In genomic region chr12:86983470-86984193, GRCm38 (mm10) we compare ENCODE assay signal across 8 mouse cellular contexts. TPM values are rescaled to one million over a fixed set of nuclear protein-coding genes. Genes with fewer than 3 reads are reported as not detected.
DNase-seq lines count a peak whose midpoint lies in the region; ATAC-seq and TF ChIP-seq lines count a peak whose summit lies in the region.

No protein-coding gene starts in this region.

- TF ChIP-seq CTCF in thymus, adult 2 months (IDR thresholded peaks at IDR 0.05; ENCODE audit: borderline replicate concordance, control insufficient read depth, extremely low read depth, insufficient read depth, low read length, poor library complexity), result no peak
- no peak for TF ChIP-seq CTCF in heart, postnatal 0 days (IDR thresholded peaks at IDR 0.05; ENCODE audit: low read depth)

- TF ChIP-seq EP300 in heart, postnatal 0 days (IDR thresholded peaks at IDR 0.05; ENCODE audit: low read depth), result no peak

- DNase-seq in thymus, adult 2 months, result peak; percentile 32
- no peak for DNase-seq in thymus, adult 18-20 months
- peak; percentile 88 for DNase-seq in forebrain, embryonic 11.5 days (ENCODE audit: low spot score)
- peak; percentile 47 for DNase-seq in heart, postnatal 0 days (ENCODE audit: low spot score)
- peak; percentile 66 for DNase-seq in kidney, postnatal 14 days
- DNase-seq in lung, postnatal 14 days, result peak; percentile 64
- DNase-seq in right cerebral cortex, adult 2 months (ENCODE audit: low spot score in 2 of 2), result peak; percentile 65 to 66
- DNase-seq in c-Kit-positive CD71-positive TER-119-positive erythroid progenitor cells, embryonic 14.5 days (ENCODE audit: low spot score), result no peak

- no peaks in the 10 kb centered on the region for H3K36me3 ChIP-seq in thymus, adult 2 months (ENCODE audit: control insufficient read depth, insufficient read depth, low read length)
- no peaks in the 10 kb centered on the region for H3K36me3 ChIP-seq in forebrain, embryonic 11.5 days (ENCODE audit: control insufficient read depth, insufficient read depth, low read length)
- no peaks in the 10 kb centered on the region for H3K36me3 ChIP-seq in heart, postnatal 0 days (replicated peaks; ENCODE audit: control insufficient read depth, insufficient read depth, low read length)

- H3K27ac ChIP-seq in thymus, adult 2 months (ENCODE audit: control insufficient read depth, insufficient read depth, low read length), result no peak overlapping the region
- H3K27ac ChIP-seq in forebrain, embryonic 11.5 days (ENCODE audit: low read depth, low read length), result no peak overlapping the region
- H3K27ac ChIP-seq in heart, postnatal 0 days (ENCODE audit: low read depth), result no peak overlapping the region

- H3K4me1 ChIP-seq in thymus, adult 2 months (replicated peaks; ENCODE audit: control insufficient read depth, insufficient read depth, low read length), result no peaks in the 10 kb centered on the region
- H3K4me1 ChIP-seq in forebrain, embryonic 11.5 days (replicated peaks; ENCODE audit: control insufficient read depth, insufficient read depth, low read length), result peaks cover 8% of the 10 kb centered on the region; the same call in 1 of the 2 replicates
- no peaks in the 10 kb centered on the region for H3K4me1 ChIP-seq in heart, postnatal 0 days (ENCODE audit: control insufficient read depth, insufficient read depth)

- no peak overlapping the region for H3K9ac ChIP-seq in forebrain, embryonic 11.5 days (ENCODE audit: low read length)
- no peak overlapping the region for H3K9ac ChIP-seq in heart, postnatal 0 days (replicated peaks; ENCODE audit: low read depth, low read length)

- H3K9me3 ChIP-seq in forebrain, embryonic 11.5 days (ENCODE audit: control insufficient read depth, low read length), result no peaks in the 10 kb centered on the region
- no peaks in the 10 kb centered on the region for H3K9me3 ChIP-seq in heart, postnatal 0 days (replicated peaks; ENCODE audit: control insufficient read depth, low read length)

- peaks cover 2% of the 10 kb centered on the region; the same call in 1 of the 2 replicates for H3K27me3 ChIP-seq in thymus, adult 2 months (ENCODE audit: control insufficient read depth, insufficient read depth, low read length)
- H3K27me3 ChIP-seq in forebrain, embryonic 11.5 days (ENCODE audit: control insufficient read depth, insufficient read depth, low read length), result peaks cover 27% of the 10 kb centered on the region
- H3K27me3 ChIP-seq in heart, postnatal 0 days (ENCODE audit: control insufficient read depth, insufficient read depth, low read length), result peaks cover 78% of the 10 kb centered on the region

- no peak overlapping the region for H3K4me3 ChIP-seq in thymus, adult 2 months (ENCODE audit: control insufficient read depth, insufficient read depth, low read length)
- peak overlapping the region; percentile 19; the same call in 1 of the 2 replicates for H3K4me3 ChIP-seq in forebrain, embryonic 11.5 days (ENCODE audit: low read depth, low read length)
- H3K4me3 ChIP-seq in heart, postnatal 0 days (ENCODE audit: low read depth, low read length), result no peak overlapping the region

- WGBS in thymus, adult 2 months, result 9% methylated on average over 28 of the region's 28 CpGs
- WGBS in forebrain, embryonic 11.5 days, result 3% methylated on average over 28 of the region's 28 CpGs
- 3% methylated on average over 28 of the region's 28 CpGs for WGBS in heart, postnatal 0 days

- TF ChIP-seq POLR2A in thymus, adult 2 months (IDR thresholded peaks at IDR 0.05; ENCODE audit: control insufficient read depth, extremely low read depth, insufficient read depth, low read length, poor library complexity), result no peak

- ATAC-seq in forebrain, embryonic 11.5 days (replicated peaks; ENCODE audit: low FRiP score), result peak; percentile 72; the same call in 1 of the 2 replicates
- ATAC-seq in heart, postnatal 0 days (ENCODE audit: insufficient read depth, low read depth), result peak; percentile 73

- H3K4me2 ChIP-seq in forebrain, embryonic 11.5 days (ENCODE audit: low read depth, low read length, severe bottlenecking), result peak overlapping the region; percentile 47
- no peak overlapping the region for H3K4me2 ChIP-seq in heart, postnatal 0 days (ENCODE audit: low read depth, low read length)

RNA-seq across cellular contexts. Expression of gene Zdhhc22, which starts 6.6 kb away (rescaled TPM):
- polyA plus RNA-seq in thymus, adult 2 months (2012; rRNA removed), result 0.86 and 1.6 TPM in 2 replicates
- polyA plus RNA-seq in forebrain, embryonic 11.5 days (2014; fragmentation: Nextera tagmentation; extraction: Ambion mirVana), result 0.15 and 0.17 TPM in 2 replicates
- total RNA-seq in heart, postnatal 0 days (2014; rRNA removed; ENCODE audit: low replicate concordance), result not detected in 2 replicates
- polyA plus RNA-seq in heart, postnatal 0 days (2015; fragmentation: Nextera tagmentation; extraction: Ambion mirVana), result 0.05 TPM in 1 of 2 replicates, not detected in the other

RNA-seq across cellular contexts. Expression of gene Cipc, which starts 36.8 kb away (rescaled TPM):
- polyA plus RNA-seq in thymus, adult 2 months (2012; rRNA removed), result 43.8 and 56.5 TPM in 2 replicates
- 46.5 and 48.7 TPM in 2 replicates for polyA plus RNA-seq in forebrain, embryonic 11.5 days (2014; fragmentation: Nextera tagmentation; extraction: Ambion mirVana)
- total RNA-seq in heart, postnatal 0 days (2014; rRNA removed; ENCODE audit: low replicate concordance), result 26.2 and 41.6 TPM in 2 replicates
- polyA plus RNA-seq in heart, postnatal 0 days (2015; fragmentation: Nextera tagmentation; extraction: Ambion mirVana), result 18.7 and 20.9 TPM in 2 replicates

RNA-seq across cellular contexts. Expression of gene Tmem63c, which starts 37.5 kb away (rescaled TPM):
- polyA plus RNA-seq in thymus, adult 2 months (2012; rRNA removed), result 0.43 and 0.58 TPM in 2 replicates
- 0.25 and 0.32 TPM in 2 replicates for polyA plus RNA-seq in forebrain, embryonic 11.5 days (2014; fragmentation: Nextera tagmentation; extraction: Ambion mirVana)
- not detected in 2 replicates for total RNA-seq in heart, postnatal 0 days (2014; rRNA removed; ENCODE audit: low replicate concordance)
- not detected in 2 replicates for polyA plus RNA-seq in heart, postnatal 0 days (2015; fragmentation: Nextera tagmentation; extraction: Ambion mirVana)

Comparison
In these comparisons a context has a peak if more than half of its experiments do, and no peak if none do; other contexts are left out.
1. DNase-seq: peak in thymus, adult 2 months (single experiment), forebrain, embryonic 11.5 days (single experiment), heart, postnatal 0 days (single experiment), kidney, postnatal 14 days (single experiment), lung, postnatal 14 days (single experiment) and right cerebral cortex, adult 2 months (2 of 2); none in thymus, adult 18-20 months (0 of 2) and c-Kit-positive CD71-positive TER-119-positive erythroid progenitor cells, embryonic 14.5 days (single experiment).